Mouse (Mus musculus) E14TG2a.4 (cell line): ENCODE measurements around the gene Actr1b.

Experiments used
- CTCF ChIP-seq: conservative IDR thresholded peaks from 2 replicates; pipeline ENCODE4 v1.5.1; 2014; ENCODE audit warnings: low read length
- NANOG ChIP-seq: IDR thresholded peaks from 2 replicates; pipeline ENCODE4 v1.6.1; 2014; ENCODE audit warnings: borderline replicate concordance, low read length, mixed read lengths
- POU5F1 ChIP-seq: IDR thresholded peaks from 2 replicates; pipeline ENCODE4 v1.6.1; 2014; ENCODE audit warnings: low read length, borderline replicate concordance

- TF ChIP-seq CTCF (no peak), NANOG (no peak), POU5F1 (no peak)
Observed at GRCm38 (mm10) chr1:36682620-36683355, 31.4 kb downstream of the Actr1b start, which contains the start of gene Fam178b.
